Mouse (Mus musculus) ES-Bruce4 (cell line): ENCODE results near the gene Clns1a. TPM values are rescaled to one million over a fixed set of nuclear protein-coding genes. Genes with fewer than 3 reads are reported as not detected.

Source experiments
- H3K27ac ChIP-seq: 2 replicates; pipeline ENCODE4 v1.5.1; 2012; ENCODE audit warnings: low read length, inconsistent platforms; ENCODE audit not compliant: insufficient read depth
- H3K27me3 ChIP-seq: 2 replicates; pipeline ENCODE4 v1.6.1; 2012; ENCODE audit warnings: mild to moderate bottlenecking, low read length, inconsistent platforms; ENCODE audit not compliant: control insufficient read depth, poor library complexity, insufficient read depth, severe bottlenecking
- H3K36me3 ChIP-seq: 2 replicates; pipeline ENCODE4 v1.6.1; 2012; ENCODE audit warnings: inconsistent platforms, mild to moderate bottlenecking, low read length, moderate library complexity; ENCODE audit not compliant: control insufficient read depth, poor library complexity, insufficient read depth, severe bottlenecking
- H3K4me1 ChIP-seq: one replicate; pipeline ENCODE4 v1.8.1; 2011; ENCODE audit warnings: low read length; ENCODE audit not compliant: control insufficient read depth, insufficient read depth
- H3K4me3 ChIP-seq: 2 replicates; pipeline ENCODE4 v1.5.1; 2011; ENCODE audit warnings: low read depth, mild to moderate bottlenecking, low read length
- H3K9ac ChIP-seq: 2 replicates; pipeline ENCODE4 v1.6.1; 2012; ENCODE audit warnings: low read depth, mild to moderate bottlenecking, inconsistent platforms; ENCODE audit not compliant: poor library complexity, severe bottlenecking
- H3K9me3 ChIP-seq: replicated peaks from 2 replicates; pipeline ENCODE4 v1.6.1; 2012; ENCODE audit warnings: mild to moderate bottlenecking, low read length, inconsistent platforms; ENCODE audit not compliant: control insufficient read depth, poor library complexity, insufficient read depth, severe bottlenecking
- CTCF ChIP-seq: IDR thresholded peaks from one replicate; pipeline ENCODE4 v1.8.1; 2011; ENCODE audit warnings: low read depth, low read length
- EP300 ChIP-seq: IDR thresholded peaks from 2 replicates; pipeline ENCODE4 v1.6.1; 2011; ENCODE audit warnings: low read depth, low read length; ENCODE audit not compliant: insufficient read depth
- POLR2A ChIP-seq: IDR thresholded peaks from one replicate; pipeline ENCODE4 v1.8.1; 2011; ENCODE audit warnings: low read length; ENCODE audit not compliant: insufficient read depth
- polyA plus RNA-seq: library from polyadenylated mRNA; stranded (reverse); fragments of >200 nt; gene quantifications from 2 replicates; pipeline ENCODE4 v1.2.4, GENCODE M21; 2011; ENCODE audit warnings: low read depth; ENCODE audit not compliant: missing spikeins, insufficient read depth, insufficient read length

The Clns1a gene
- polyA plus RNA-seq, 1 experiment = 155 TPM

DNA sequence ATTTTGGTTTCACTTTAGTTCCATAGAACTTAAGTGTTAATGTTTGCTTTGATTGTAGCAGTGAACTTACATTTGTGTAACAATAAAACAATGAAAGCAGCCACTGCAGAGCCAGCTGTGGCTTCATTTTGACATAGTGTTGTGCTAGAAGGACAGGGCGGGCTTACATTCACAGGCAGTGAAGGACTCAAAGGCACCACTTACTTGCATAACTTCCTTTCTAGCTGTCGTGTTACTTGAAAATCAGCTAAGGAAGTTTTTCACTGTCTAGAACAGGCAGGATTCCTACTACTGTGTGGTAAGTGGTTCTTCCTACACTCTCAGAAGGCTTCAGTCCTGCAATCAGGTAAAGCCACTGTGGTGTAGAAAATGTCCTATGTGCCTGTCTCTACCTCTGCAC lies 8.6 kb upstream of the Clns1a start:
- Histone ChIP-seq H3K4me3 (no peak overlapping the region), H3K27me3 (no peaks in the 10 kb centered on the region), H3K36me3 (peaks cover 14% of the 10 kb centered on the region), H3K4me1 (no peaks in the 10 kb centered on the region), H3K9me3 (no peaks in the 10 kb centered on the region), H3K27ac (no peak overlapping the region), H3K9ac (no peak overlapping the region)
- TF ChIP-seq CTCF (no peak), POLR2A (no peak), EP300 (no peak)

- H3K4me1 ChIP-seq = no peaks in the 10 kb centered on the region
- H3K36me3 ChIP-seq = 0 out of 2 replicates have a peak, but pooled peaks cover 3% of the 10 kb centered on the region
- H3K4me3 ChIP-seq = no peak overlapping the region
- H3K9ac ChIP-seq = peak overlapping the region; percentile 94
- TF ChIP-seq POLR2A (no peak), CTCF (no peak), EP300 (no peak)
- no peaks in the 10 kb centered on the region for H3K9me3 ChIP-seq
- no peak overlapping the region for H3K27ac ChIP-seq
- H3K27me3 ChIP-seq = no peaks in the 10 kb centered on the region
These were observed 993 bp upstream of the Clns1a start for GRCm38 (mm10) chr7:97695441-97695840.

- Histone ChIP-seq H3K4me1 (no peaks in the 10 kb centered on the region), H3K36me3 (0 out of 2 replicates have a peak, but pooled peaks cover 3% of the 10 kb centered on the region), H3K9me3 (no peaks in the 10 kb centered on the region), H3K4me3 (peak overlapping the region; percentile 86), H3K27me3 (no peaks in the 10 kb centered on the region), H3K9ac (peak overlapping the region; percentile 94), H3K27ac (peak overlapping the region; percentile 57)
- no peak for TF ChIP-seq POLR2A
These were observed 315 bp upstream of the Clns1a start for GRCm38 (mm10) chr7:97696133-97696505.

GRCm38 (mm10) chr7:97700173-97700572 lies 3.7 kb downstream of the Clns1a start:
- Histone ChIP-seq H3K4me1 (peaks cover 2% of the 10 kb centered on the region), H3K4me3 (no peak overlapping the region), H3K9me3 (no peaks in the 10 kb centered on the region), H3K27ac (no peak overlapping the region), H3K9ac (no peak overlapping the region), H3K36me3 (peaks cover 3% of the 10 kb centered on the region; the same call in 1 of the 2 replicates), H3K27me3 (no peaks in the 10 kb centered on the region)
- no peak for TF ChIP-seq POLR2A
- TF ChIP-seq EP300 = no peak

DNA sequence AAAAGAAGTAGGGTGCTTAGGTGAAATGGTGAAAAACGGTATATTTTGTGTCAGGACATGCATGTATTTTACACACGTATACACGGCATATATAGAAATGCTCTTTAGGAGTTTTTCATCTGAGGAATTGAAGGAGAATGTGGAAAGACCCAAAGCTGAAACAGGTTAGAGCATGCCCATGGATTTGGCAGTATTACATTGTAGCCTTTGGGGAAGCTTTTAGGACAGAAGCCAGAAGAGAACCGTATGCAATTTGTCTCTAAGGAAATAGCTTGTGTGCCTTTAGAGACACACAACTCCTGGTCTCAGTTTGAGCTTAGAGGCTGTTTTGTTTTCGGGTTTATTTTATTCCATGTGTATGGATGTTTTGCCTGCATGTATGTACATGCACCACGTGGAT lies 4.7 kb downstream of the Clns1a start:
- H3K9me3 ChIP-seq = no peaks in the 10 kb centered on the region
- peaks cover 5% of the 10 kb centered on the region; the same call in 1 of the 2 replicates for H3K36me3 ChIP-seq
- TF ChIP-seq CTCF = no peak
- TF ChIP-seq POLR2A = no peak
- TF ChIP-seq EP300 = no peak
- peaks cover 2% of the 10 kb centered on the region for H3K4me1 ChIP-seq
- no peaks in the 10 kb centered on the region for H3K27me3 ChIP-seq
- H3K27ac ChIP-seq = no peak overlapping the region
- no peak overlapping the region for H3K4me3 ChIP-seq
- H3K9ac ChIP-seq = no peak overlapping the region

DNA sequence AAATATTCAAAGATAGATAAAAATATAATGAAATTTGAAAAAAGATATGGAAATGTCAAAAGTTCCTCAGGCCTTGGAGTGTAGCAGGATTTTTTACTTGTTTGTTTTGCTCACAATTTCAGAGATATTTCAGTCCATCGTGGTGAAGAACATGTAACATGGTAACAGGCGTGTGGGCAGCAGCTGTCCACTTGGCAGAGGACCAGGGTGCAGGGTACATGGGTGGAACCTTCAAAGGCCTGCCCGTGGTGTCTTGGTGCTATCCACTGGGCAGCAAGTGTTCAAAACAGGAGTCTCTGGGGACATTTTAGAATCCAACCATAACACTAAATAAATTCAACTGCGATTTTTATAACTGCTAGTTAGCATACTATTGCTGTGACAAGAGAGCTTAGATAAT lies 10.7 kb downstream of the Clns1a start:
- no peaks in the 10 kb centered on the region for H3K9me3 ChIP-seq
- no peak overlapping the region for H3K9ac ChIP-seq

More for the DNA sequence above, 10.7 kb downstream of the Clns1a start:
- TF ChIP-seq EP300 = no peak
- H3K36me3 ChIP-seq = peaks cover 12% of the 10 kb centered on the region
- no peak overlapping the region for H3K27ac ChIP-seq
- no peaks in the 10 kb centered on the region for H3K27me3 ChIP-seq
- H3K4me1 ChIP-seq = no peaks in the 10 kb centered on the region
- H3K4me3 ChIP-seq = no peak overlapping the region
